Mouse (Mus musculus): Measurements from ENCODE around the gene Arhgef25. TPM values are rescaled to one million over a fixed set of nuclear protein-coding genes. Genes with fewer than 3 reads are reported as not detected.

Arhgef25 gene
- polyA plus RNA-seq, 1 experiment from 2014 or later, result 24.8 TPM

- Histone ChIP-seq H3K4me3 (peak overlapping the region; percentile 90), H3K27me3 (ENCODE audit: low read depth, poor library complexity, severe bottlenecking) (peaks cover 25% of the 10 kb centered on the region), H3K4me1 (peaks cover 77% of the 10 kb centered on the region), H3K27ac (replicated peaks) (peak overlapping the region; percentile 96), H3K36me3 (peaks cover 55% of the 10 kb centered on the region), H3K9me3 (replicated peaks) (no peaks in the 10 kb centered on the region)
- DNase-seq (ENCODE audit: low spot score), result peak; percentile 56
- under 1% methylated on average over 26 of the region's 26 CpGs for WGBS
These were observed 700 bp downstream of the Arhgef25 start for GRCm38 (mm10) chr10:127189116-127189650.

- DNase-seq (ENCODE audit: low spot score), result peak; percentile 90
- H3K36me3 ChIP-seq, result peaks cover 53% of the 10 kb centered on the region
- under 1% methylated on average over 46 of the region's 46 CpGs for WGBS
- H3K9me3 ChIP-seq (replicated peaks), result no peaks in the 10 kb centered on the region
- peak overlapping the region; percentile 96 for H3K27ac ChIP-seq (replicated peaks)
- H3K4me3 ChIP-seq, result peak overlapping the region; percentile 90
- peaks cover 81% of the 10 kb centered on the region for H3K4me1 ChIP-seq
- H3K27me3 ChIP-seq (ENCODE audit: low read depth, poor library complexity, severe bottlenecking), result peaks cover 31% of the 10 kb centered on the region
These were observed 1.3 kb downstream of the Arhgef25 start for GRCm38 (mm10) chr10:127188465-127189115.

- under 1% methylated on average over 21 of the region's 21 CpGs for WGBS
- DNase-seq (ENCODE audit: low spot score), result no peak
- Histone ChIP-seq H3K27me3 (ENCODE audit: low read depth, poor library complexity, severe bottlenecking) (peaks cover 36% of the 10 kb centered on the region), H3K4me1 (peaks cover 81% of the 10 kb centered on the region), H3K4me3 (peak overlapping the region; percentile 90), H3K36me3 (peaks cover 51% of the 10 kb centered on the region), H3K9me3 (replicated peaks) (no peaks in the 10 kb centered on the region), H3K27ac (replicated peaks) (peak overlapping the region; percentile 96)
These were observed 1.8 kb downstream of the Arhgef25 start for GRCm38 (mm10) chr10:127188079-127188453.

GRCm38 (mm10) chr10:127187371-127188078 is 2.4 kb downstream of the Arhgef25 start:
- no peaks in the 10 kb centered on the region for H3K9me3 ChIP-seq (replicated peaks)
- WGBS, result 56% methylated on average over 10 of the region's 10 CpGs

GRCm38 (mm10) chr10:127186451-127186850 is 3.4 kb downstream of the Arhgef25 start:
- 90% methylated on average over 1 of the region's 1 CpGs for WGBS
- no peak overlapping the region for H3K27ac ChIP-seq (replicated peaks)
- no peaks in the 10 kb centered on the region for H3K9me3 ChIP-seq (replicated peaks)
- H3K4me3 ChIP-seq, result peak overlapping the region; percentile 90; the same call in 1 of the 2 replicates
- no peak for DNase-seq (ENCODE audit: low spot score)
- H3K4me1 ChIP-seq, result peaks cover 71% of the 10 kb centered on the region
- H3K27me3 ChIP-seq (ENCODE audit: low read depth, poor library complexity, severe bottlenecking), result peaks cover 52% of the 10 kb centered on the region
- H3K36me3 ChIP-seq, result peaks cover 45% of the 10 kb centered on the region

More at GRCm38 (mm10) chr10:127187371-127188078, 2.4 kb downstream of the Arhgef25 start:
- no peak for DNase-seq (ENCODE audit: low spot score)
- Histone ChIP-seq H3K27ac (replicated peaks) (peak overlapping the region; percentile 96), H3K4me3 (peak overlapping the region; percentile 90), H3K36me3 (peaks cover 51% of the 10 kb centered on the region), H3K4me1 (peaks cover 76% of the 10 kb centered on the region), H3K27me3 (ENCODE audit: low read depth, poor library complexity, severe bottlenecking) (peaks cover 42% of the 10 kb centered on the region)

GRCm38 (mm10) chr10:127185506-127185905 is 4.4 kb downstream of the Arhgef25 start:
- Histone ChIP-seq H3K9me3 (replicated peaks) (no peaks in the 10 kb centered on the region), H3K27ac (replicated peaks) (no peak overlapping the region), H3K4me3 (no peak overlapping the region), H3K27me3 (ENCODE audit: low read depth, poor library complexity, severe bottlenecking) (peaks cover 52% of the 10 kb centered on the region), H3K4me1 (peaks cover 63% of the 10 kb centered on the region), H3K36me3 (peaks cover 36% of the 10 kb centered on the region)
- DNase-seq (ENCODE audit: low spot score), result no peak
- 89% methylated on average over 15 of the region's 15 CpGs for WGBS

GRCm38 (mm10) chr10:127185101-127185500 is 4.8 kb downstream of the Arhgef25 start:
- WGBS, result 71% methylated on average over 9 of the region's 9 CpGs
- Histone ChIP-seq H3K9me3 (replicated peaks) (no peaks in the 10 kb centered on the region), H3K36me3 (peaks cover 36% of the 10 kb centered on the region), H3K4me3 (no peak overlapping the region), H3K4me1 (peaks cover 63% of the 10 kb centered on the region), H3K27ac (replicated peaks) (no peak overlapping the region), H3K27me3 (ENCODE audit: low read depth, poor library complexity, severe bottlenecking) (peaks cover 56% of the 10 kb centered on the region)
- DNase-seq (ENCODE audit: low spot score), result no peak

- Histone ChIP-seq H3K27ac (replicated peaks) (0 out of 2 replicates have a peak overlapping the region, but pooled peaks have one; percentile 18), H3K9me3 (replicated peaks) (no peaks in the 10 kb centered on the region), H3K27me3 (ENCODE audit: low read depth, poor library complexity, severe bottlenecking) (peaks cover 69% of the 10 kb centered on the region), H3K4me3 (peak overlapping the region; percentile 31), H3K4me1 (peaks cover 63% of the 10 kb centered on the region), H3K36me3 (peaks cover 36% of the 10 kb centered on the region)
- DNase-seq (ENCODE audit: low spot score), result peak; percentile 24
- WGBS, result 10% methylated on average over 20 of the region's 20 CpGs
These were observed 6.1 kb downstream of the Arhgef25 start for GRCm38 (mm10) chr10:127183759-127184158.

GRCm38 (mm10) chr10:127182624-127183023 is 7.3 kb downstream of the Arhgef25 start:
- peaks cover 63% of the 10 kb centered on the region for H3K4me1 ChIP-seq
- no peak overlapping the region for H3K4me3 ChIP-seq
- DNase-seq (ENCODE audit: low spot score), result no peak
- no peak overlapping the region for H3K27ac ChIP-seq (replicated peaks)
- no peaks in the 10 kb centered on the region for H3K9me3 ChIP-seq (replicated peaks)
- peaks cover 81% of the 10 kb centered on the region for H3K27me3 ChIP-seq (ENCODE audit: low read depth, poor library complexity, severe bottlenecking)
- 93% methylated on average over 4 of the region's 4 CpGs for WGBS
- peaks cover 36% of the 10 kb centered on the region for H3K36me3 ChIP-seq

GRCm38 (mm10) chr10:127181566-127181965 is 8.3 kb downstream of the Arhgef25 start:
- 72% methylated on average over 6 of the region's 6 CpGs for WGBS
- no peak for DNase-seq (ENCODE audit: low spot score)
- Histone ChIP-seq H3K4me3 (no peak overlapping the region), H3K4me1 (peaks cover 67% of the 10 kb centered on the region), H3K9me3 (replicated peaks) (no peaks in the 10 kb centered on the region), H3K27ac (replicated peaks) (no peak overlapping the region), H3K27me3 (ENCODE audit: low read depth, poor library complexity, severe bottlenecking) (peaks cover 91% of the 10 kb centered on the region), H3K36me3 (peaks cover 28% of the 10 kb centered on the region)

- peak overlapping the region; percentile 45 for H3K4me3 ChIP-seq
These were observed 9.2 kb downstream of the Arhgef25 start for GRCm38 (mm10) chr10:127180695-127181047.

GRCm38 (mm10) chr10:127179871-127180694 is 9.8 kb downstream of the Arhgef25 start, which contains the start of gene Slc26a10:
Gene Slc26a10, minus strand, starts transcription at chr10:127180645.
- DNase-seq (ENCODE audit: low spot score), result peak; percentile 30
- no peak within 1 kb of the TSS; the same call in 1 of the 2 replicates for H3K27ac ChIP-seq (replicated peaks)
- WGBS, result 2% methylated on average over 34 of the region's 34 CpGs
- H3K4me3 ChIP-seq, result peak within 1 kb of the TSS; percentile 45
- H3K36me3 ChIP-seq, result peaks cover 16% of the 10 kb centered on the region
- H3K4me1 ChIP-seq, result peaks cover 64% of the 10 kb centered on the region
- H3K9me3 ChIP-seq (replicated peaks), result no peaks in the 10 kb centered on the region
- H3K27me3 ChIP-seq (ENCODE audit: low read depth, poor library complexity, severe bottlenecking), result peaks cover 93% of the 10 kb centered on the region

More at GRCm38 (mm10) chr10:127180695-127181047, 9.2 kb downstream of the Arhgef25 start:
- Histone ChIP-seq H3K27ac (replicated peaks) (no peak overlapping the region), H3K27me3 (ENCODE audit: low read depth, poor library complexity, severe bottlenecking) (peaks cover 99% of the 10 kb centered on the region), H3K4me1 (peaks cover 69% of the 10 kb centered on the region), H3K36me3 (peaks cover 21% of the 10 kb centered on the region), H3K9me3 (replicated peaks) (no peaks in the 10 kb centered on the region)
- 15% methylated on average over 3 of the region's 3 CpGs for WGBS
- DNase-seq (ENCODE audit: low spot score), result no peak

Measured in midbrain, embryonic 10.5 days (tissue).